ENCODE assay signal across 8 mouse cellular contexts in the genomic region with DNA sequence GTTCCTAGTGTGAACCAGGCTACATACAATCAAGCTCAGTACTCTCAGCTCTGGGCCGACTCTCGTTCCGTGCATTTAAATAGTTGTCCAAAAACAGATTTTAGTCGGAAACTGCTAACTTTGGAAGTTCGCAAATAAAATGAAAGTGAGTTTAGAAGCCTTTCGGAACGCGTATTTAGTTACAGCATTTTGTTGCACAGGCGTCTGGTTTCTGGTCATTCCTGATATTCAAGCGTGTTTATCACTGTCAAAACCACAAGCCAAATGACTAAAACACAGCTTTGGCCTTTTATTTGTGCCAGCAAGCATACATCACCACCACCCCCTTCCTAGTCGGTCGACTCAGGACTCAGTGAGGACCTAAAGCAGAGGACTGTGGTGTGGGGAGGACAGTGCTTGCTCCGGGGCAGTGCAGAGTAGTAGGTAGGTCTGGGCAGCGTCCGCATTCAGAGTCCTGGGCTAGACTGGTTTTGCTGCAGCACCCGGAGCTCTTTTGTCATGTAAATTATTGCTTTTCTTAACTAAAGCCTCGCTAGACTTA. TPM values are rescaled to one million over a fixed set of nuclear protein-coding genes. Genes with fewer than 3 reads are reported as not detected.
DNase-seq lines count a peak whose midpoint lies in the region; ATAC-seq and TF ChIP-seq lines count a peak whose summit lies in the region.

No protein-coding gene starts in this region.

- H3K27me3 ChIP-seq in spleen, adult 2 months (ENCODE audit: control insufficient read depth, insufficient read depth, low read length), result no peaks in the 10 kb centered on the region
- peaks cover 45% of the 10 kb centered on the region for H3K27me3 ChIP-seq in forebrain, embryonic 12.5 days
- H3K27me3 ChIP-seq in intestine, embryonic 15.5 days (replicated peaks), result no peaks in the 10 kb centered on the region
- no peaks in the 10 kb centered on the region for H3K27me3 ChIP-seq in lung, embryonic 16.5 days (ENCODE audit: control insufficient read depth, insufficient read depth, low read depth, low read length)
- no peaks in the 10 kb centered on the region for H3K27me3 ChIP-seq in small intestine, adult 2 months (ENCODE audit: control insufficient read depth, insufficient read depth, low read length)

- H3K4me2 ChIP-seq in forebrain, embryonic 12.5 days, result peak overlapping the region; percentile 72
- peak overlapping the region; percentile 97 for H3K4me2 ChIP-seq in intestine, embryonic 15.5 days (replicated peaks)
- H3K4me2 ChIP-seq in lung, embryonic 16.5 days (ENCODE audit: low read depth, low read length), result peak overlapping the region; percentile 99

- DNase-seq in spleen, adult 2 months (ENCODE audit: low read depth in 1 of 2, low spot score in 2 of 2), result no peak
- no peak for DNase-seq in spleen, adult 18-20 months
- peak; percentile 79 for DNase-seq in adipocyte (ENCODE audit: low spot score)

- H3K4me1 ChIP-seq in spleen, adult 2 months (ENCODE audit: control insufficient read depth, insufficient read depth, insufficient read length), result peaks cover 14% of the 10 kb centered on the region; the same call in 1 of the 2 replicates
- peaks cover 44% of the 10 kb centered on the region for H3K4me1 ChIP-seq in forebrain, embryonic 12.5 days
- peaks cover 47% of the 10 kb centered on the region for H3K4me1 ChIP-seq in intestine, embryonic 15.5 days (replicated peaks)
- peaks cover 30% of the 10 kb centered on the region for H3K4me1 ChIP-seq in lung, embryonic 16.5 days (replicated peaks; ENCODE audit: control insufficient read depth, insufficient read depth, low read length)
- H3K4me1 ChIP-seq in small intestine, adult 2 months (ENCODE audit: control insufficient read depth, insufficient read depth, insufficient read length, low read length), result peaks cover 25% of the 10 kb centered on the region

- under 1% methylated on average over 17 of the region's 17 CpGs for WGBS in spleen, adult 2 months
- WGBS in forebrain, embryonic 12.5 days, result 2% methylated on average over 17 of the region's 17 CpGs
- WGBS in intestine, embryonic 15.5 days, result 4% methylated on average over 17 of the region's 17 CpGs
- WGBS in lung, embryonic 16.5 days, result 2% methylated on average over 17 of the region's 17 CpGs
- WGBS in small intestine, adult 2 months, result under 1% methylated on average over 17 of the region's 17 CpGs

- no peak for TF ChIP-seq POLR2A in spleen, adult 2 months (IDR thresholded peaks at IDR 0.05; ENCODE audit: low read depth, low read length)
- no peak for TF ChIP-seq POLR2A in small intestine, adult 2 months (IDR thresholded peaks at IDR 0.05; ENCODE audit: low read depth, low read length)

- ATAC-seq in forebrain, embryonic 12.5 days (ENCODE audit: low FRiP score), result no peak
- ATAC-seq in intestine, embryonic 15.5 days, result no peak
- ATAC-seq in lung, embryonic 16.5 days (ENCODE audit: low read depth), result no peak
- no peak for ATAC-seq in frontal cortex, adult (ENCODE audit: low TSS enrichment)

- H3K36me3 ChIP-seq in spleen, adult 2 months (ENCODE audit: control insufficient read depth, insufficient read depth, low read length), result no peaks in the 10 kb centered on the region
- no peaks in the 10 kb centered on the region for H3K36me3 ChIP-seq in forebrain, embryonic 12.5 days (replicated peaks)
- no peaks in the 10 kb centered on the region for H3K36me3 ChIP-seq in intestine, embryonic 15.5 days
- no peaks in the 10 kb centered on the region for H3K36me3 ChIP-seq in lung, embryonic 16.5 days (ENCODE audit: control insufficient read depth, insufficient read depth, low read length)
- H3K36me3 ChIP-seq in small intestine, adult 2 months (ENCODE audit: control insufficient read depth, insufficient read depth, low read length), result no peaks in the 10 kb centered on the region

- H3K9me3 ChIP-seq in forebrain, embryonic 12.5 days, result no peaks in the 10 kb centered on the region
- H3K9me3 ChIP-seq in intestine, embryonic 15.5 days, result no peaks in the 10 kb centered on the region
- H3K9me3 ChIP-seq in lung, embryonic 16.5 days (ENCODE audit: control insufficient read depth, low read length), result no peaks in the 10 kb centered on the region

- H3K4me3 ChIP-seq in spleen, adult 2 months (ENCODE audit: extremely low read depth, insufficient read depth, insufficient read length), result peak overlapping the region; percentile 89
- peak overlapping the region; percentile 45 for H3K4me3 ChIP-seq in forebrain, embryonic 12.5 days (replicated peaks)
- H3K4me3 ChIP-seq in intestine, embryonic 15.5 days (replicated peaks), result peak overlapping the region; percentile 63
- peak overlapping the region; percentile 78 for H3K4me3 ChIP-seq in lung, embryonic 16.5 days (ENCODE audit: low read length)
- peak overlapping the region; percentile 84 for H3K4me3 ChIP-seq in small intestine, adult 2 months (ENCODE audit: low read depth, low read length)

- 0 out of 2 replicates have a peak overlapping the region, but pooled peaks have one; percentile 49 for H3K9ac ChIP-seq in forebrain, embryonic 12.5 days
- peak overlapping the region; percentile 63 for H3K9ac ChIP-seq in intestine, embryonic 15.5 days
- peak overlapping the region; percentile 72 for H3K9ac ChIP-seq in lung, embryonic 16.5 days (ENCODE audit: low read length)

- H3K27ac ChIP-seq in spleen, adult 2 months (ENCODE audit: insufficient read depth, low read length), result peak overlapping the region; percentile 96
- no peak overlapping the region for H3K27ac ChIP-seq in forebrain, embryonic 12.5 days
- H3K27ac ChIP-seq in intestine, embryonic 15.5 days, result peak overlapping the region; percentile 94
- H3K27ac ChIP-seq in lung, embryonic 16.5 days (ENCODE audit: low read length), result peak overlapping the region; percentile 96
- H3K27ac ChIP-seq in small intestine, adult 2 months (ENCODE audit: insufficient read depth, low read depth, low read length), result peak overlapping the region; percentile 98

- no peak for TF ChIP-seq CTCF in spleen, adult 2 months (IDR thresholded peaks at IDR 0.05; ENCODE audit: extremely low read depth, insufficient read depth, insufficient read length, insufficient replicate concordance)
- no peak for TF ChIP-seq CTCF in small intestine, adult 2 months (IDR thresholded peaks at IDR 0.05; ENCODE audit: extremely low read depth, insufficient read length, insufficient replicate concordance, low read depth, low read length)

RNA-seq across cellular contexts. Expression of gene Cpt1a, which starts 2.2 kb away (rescaled TPM):
- 45.9 and 68.9 TPM in 2 replicates for polyA plus RNA-seq in spleen, adult 2 months (2012; rRNA removed)
- polyA plus RNA-seq in forebrain, embryonic 12.5 days (2016; fragmentation: Nextera tagmentation; extraction: Ambion mirVana), result 11.7 and 14.4 TPM in 2 replicates
- 30.8 and 31.8 TPM in 2 replicates for polyA plus RNA-seq in intestine, embryonic 15.5 days (2015; fragmentation: Nextera tagmentation; extraction: Ambion mirVana)
- polyA plus RNA-seq in lung, embryonic 16.5 days (2015; fragmentation: Nextera tagmentation; extraction: Ambion mirVana), result 25.2 and 26.8 TPM in 2 replicates
- polyA plus RNA-seq in small intestine, adult 2 months (2012; rRNA removed), result 40.5 and 92.1 TPM in 2 replicates

RNA-seq across cellular contexts. Expression of gene Ighmbp2, which starts 41.5 kb away (rescaled TPM):
- 6.3 and 7.4 TPM in 2 replicates for polyA plus RNA-seq in spleen, adult 2 months (2012; rRNA removed)
- polyA plus RNA-seq in forebrain, embryonic 12.5 days (2016; fragmentation: Nextera tagmentation; extraction: Ambion mirVana), result 11.0 and 11.3 TPM in 2 replicates
- polyA plus RNA-seq in intestine, embryonic 15.5 days (2015; fragmentation: Nextera tagmentation; extraction: Ambion mirVana), result 7.7 and 8.8 TPM in 2 replicates
- polyA plus RNA-seq in lung, embryonic 16.5 days (2015; fragmentation: Nextera tagmentation; extraction: Ambion mirVana), result 9.3 and 9.9 TPM in 2 replicates
- polyA plus RNA-seq in small intestine, adult 2 months (2012; rRNA removed), result 2.3 and 5.1 TPM in 2 replicates

RNA-seq across cellular contexts. Expression of gene Mrpl21, which starts 41.6 kb away (rescaled TPM):
- 22.6 and 25.6 TPM in 2 replicates for polyA plus RNA-seq in spleen, adult 2 months (2012; rRNA removed)
- 124 and 125 TPM in 2 replicates for polyA plus RNA-seq in forebrain, embryonic 12.5 days (2016; fragmentation: Nextera tagmentation; extraction: Ambion mirVana)
- 127 and 138 TPM in 2 replicates for polyA plus RNA-seq in intestine, embryonic 15.5 days (2015; fragmentation: Nextera tagmentation; extraction: Ambion mirVana)
- 106 and 110 TPM in 2 replicates for polyA plus RNA-seq in lung, embryonic 16.5 days (2015; fragmentation: Nextera tagmentation; extraction: Ambion mirVana)
- polyA plus RNA-seq in small intestine, adult 2 months (2012; rRNA removed), result 29.0 and 34.3 TPM in 2 replicates
